Mouse (Mus musculus) spleen, postnatal 10 days (tissue): ENCODE measurements around the gene Rabl6.

Experiments
- DNase-seq, 2 experiments: peaks; one replicate each; pipeline ENCODE4 v3.0.0; 2021 to 2022; ENCODE audit warnings: low spot score in 2 of 2

Rabl6 gene

GRCm38 (mm10) chr2:25607761-25608622 is at the start of gene Rabl6:
Gene Rabl6 (minus strand): TSS chr2:25608521.
- peak; percentile 78 to 90 for DNase-seq

DNA sequence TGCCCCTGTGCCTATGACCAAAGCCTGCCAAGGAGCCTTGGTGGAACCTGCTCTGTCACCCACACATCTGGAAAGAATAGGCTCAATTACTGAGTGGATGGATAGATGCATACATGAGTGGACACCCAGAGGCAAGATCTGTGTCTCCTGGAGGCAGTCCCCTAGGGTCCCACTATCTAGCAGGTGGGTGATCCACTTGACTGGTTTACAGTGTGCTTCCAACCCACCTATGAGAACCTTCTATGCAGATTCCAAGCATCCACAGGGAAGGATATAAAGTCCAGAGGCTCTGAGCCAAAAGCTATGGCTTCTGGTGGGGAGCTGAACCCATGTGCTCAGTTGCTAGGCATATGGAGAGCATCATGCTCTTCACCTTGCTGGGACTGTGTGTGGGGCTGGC is 49.3 kb upstream of the Rabl6 start, which contains the start of gene Lcn5:
Gene Lcn5 (plus strand): TSS at position 301 of the 400 bp plus-strand sequence.
- DNase-seq, result no peak

- DNase-seq, result no peak
These were observed 48.9 kb upstream of the Rabl6 start for GRCm38 (mm10) chr2:25657246-25657645.

GRCm38 (mm10) chr2:25656691-25657090 is 48.4 kb upstream of the Rabl6 start:
- DNase-seq, result no peak

- DNase-seq, result no peak
These were observed 46.2 kb upstream of the Rabl6 start for GRCm38 (mm10) chr2:25654502-25654901.

GRCm38 (mm10) chr2:25652902-25653301 is 44.6 kb upstream of the Rabl6 start, which contains the start of gene Lcn8:
Gene Lcn8 (plus strand): TSS chr2:25653120.
- no peak for DNase-seq

DNA sequence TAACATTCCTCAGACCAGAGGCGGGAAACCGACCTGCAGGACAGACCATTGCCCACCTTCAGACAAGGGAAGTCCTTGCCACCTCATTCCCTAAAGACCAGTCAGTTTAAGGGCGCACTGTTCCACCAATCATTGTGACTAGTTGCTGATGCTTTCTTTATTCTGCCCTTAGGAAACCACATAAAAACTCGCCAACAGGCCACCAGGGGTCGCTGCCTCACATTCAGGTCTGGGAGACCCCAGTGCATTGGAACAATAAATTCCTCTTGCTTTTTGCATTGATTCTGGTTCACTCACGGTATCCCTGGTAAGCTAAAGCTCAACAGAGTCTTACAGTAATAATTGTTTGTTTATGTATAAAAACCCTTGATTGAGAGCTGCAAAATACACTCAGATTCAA is 31.6 kb upstream of the Rabl6 start:
- peak; percentile 16 to 66 for DNase-seq

DNA sequence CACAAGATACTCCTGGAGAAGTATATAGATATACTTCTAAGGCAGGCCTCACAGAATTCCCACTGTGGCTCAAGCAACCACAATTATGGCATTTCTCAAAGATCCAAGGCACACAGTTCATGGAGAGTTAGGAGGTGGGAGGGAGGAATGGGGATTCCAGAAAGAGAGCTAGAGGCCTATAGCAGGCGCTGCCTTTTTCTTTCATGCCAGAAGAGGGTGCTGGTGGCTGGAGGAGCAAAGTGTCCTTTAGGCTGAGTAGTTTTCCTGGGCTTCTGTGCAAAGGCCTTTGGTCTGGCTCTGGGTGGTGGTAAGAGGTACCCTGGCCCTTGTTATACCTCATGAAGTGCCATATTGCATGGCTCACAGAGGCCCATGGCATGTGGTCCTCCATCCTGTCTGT is 25.7 kb upstream of the Rabl6 start:
- no peak for DNase-seq

DNA sequence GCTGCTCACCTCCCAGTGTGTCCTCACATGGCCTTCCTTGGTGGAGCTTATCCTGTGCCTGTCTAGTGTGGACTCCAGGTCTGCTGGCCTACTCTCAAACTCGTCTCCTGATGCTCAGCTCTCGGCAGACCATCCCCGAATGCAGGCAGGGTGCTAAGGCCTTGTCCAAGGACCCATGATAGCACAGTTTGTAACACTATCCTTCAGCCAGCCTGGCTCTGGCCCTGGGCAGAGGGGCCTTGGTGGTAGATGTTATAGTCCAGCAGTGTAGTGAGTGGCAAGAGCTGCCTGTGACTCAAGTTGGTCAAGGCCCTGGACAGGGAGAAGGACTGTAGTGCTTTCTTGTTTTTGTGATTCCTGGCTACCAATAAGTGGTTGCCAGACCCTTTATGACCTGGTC is 25.3 kb upstream of the Rabl6 start:
- DNase-seq, result no peak

DNA sequence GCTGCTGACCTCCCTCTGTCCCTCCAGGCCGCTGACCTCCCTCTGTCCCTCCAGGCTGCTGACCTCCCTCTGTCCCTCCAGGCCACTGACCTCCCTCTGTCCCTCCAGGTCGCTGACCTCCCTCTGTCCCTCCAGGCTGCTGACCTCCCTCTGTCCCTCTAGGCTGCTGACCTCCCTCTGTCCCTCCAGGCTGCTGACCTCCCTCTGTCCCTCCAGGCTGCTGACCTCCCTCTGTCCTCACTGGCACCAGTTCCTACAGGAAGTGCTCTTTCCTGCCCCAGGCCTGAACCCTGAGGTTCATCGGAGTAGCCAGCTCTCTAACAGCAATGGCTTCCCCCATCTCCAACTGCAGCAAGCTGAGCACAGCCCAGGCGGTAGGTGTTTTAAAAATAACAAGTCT is 20.4 kb upstream of the Rabl6 start:
- no peak for DNase-seq

- no peak for DNase-seq
These were observed 19.5 kb upstream of the Rabl6 start, which contains the start of gene Fcna for GRCm38 (mm10) chr2:25627811-25628210. Gene Fcna (minus strand): TSS chr2:25628030.

GRCm38 (mm10) chr2:25625986-25626385 is 17.7 kb upstream of the Rabl6 start:
- DNase-seq, result no peak

GRCm38 (mm10) chr2:25621229-25622200 is 13.2 kb upstream of the Rabl6 start, which contains the start of gene Tmem141:
Gene Tmem141 (minus strand): TSS chr2:25622005.
- DNase-seq, result peak; percentile 50 to 78

GRCm38 (mm10) chr2:25620852-25621228 is 12.5 kb upstream of the Rabl6 start:
- DNase-seq, result no peak

GRCm38 (mm10) chr2:25620386-25620785 is 12.1 kb upstream of the Rabl6 start:
- no peak for DNase-seq

DNA sequence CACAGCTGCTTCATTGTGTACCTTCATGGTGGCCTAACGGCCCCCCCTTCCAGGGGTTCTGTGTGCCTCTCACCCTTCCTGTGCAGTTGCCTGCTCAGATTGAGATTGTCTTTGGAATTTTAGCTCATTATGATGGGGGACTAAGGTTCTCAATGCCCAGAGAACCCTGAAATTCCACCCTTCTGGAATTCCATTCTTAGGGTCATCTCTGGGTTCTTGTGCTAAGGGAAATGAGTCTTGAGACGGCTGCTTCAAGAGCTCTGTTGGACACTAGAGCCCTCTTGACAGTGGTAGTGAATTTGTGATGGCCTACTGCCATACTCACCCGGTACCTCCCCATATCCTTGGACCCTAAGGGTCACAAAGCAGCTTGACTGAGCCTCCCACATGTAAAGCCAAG is 9.3 kb upstream of the Rabl6 start, which contains the start of gene Ccdc183:
Gene Ccdc183 (minus strand): TSS at position 101 of the 400 bp plus-strand sequence.
- DNase-seq, result no peak

DNA sequence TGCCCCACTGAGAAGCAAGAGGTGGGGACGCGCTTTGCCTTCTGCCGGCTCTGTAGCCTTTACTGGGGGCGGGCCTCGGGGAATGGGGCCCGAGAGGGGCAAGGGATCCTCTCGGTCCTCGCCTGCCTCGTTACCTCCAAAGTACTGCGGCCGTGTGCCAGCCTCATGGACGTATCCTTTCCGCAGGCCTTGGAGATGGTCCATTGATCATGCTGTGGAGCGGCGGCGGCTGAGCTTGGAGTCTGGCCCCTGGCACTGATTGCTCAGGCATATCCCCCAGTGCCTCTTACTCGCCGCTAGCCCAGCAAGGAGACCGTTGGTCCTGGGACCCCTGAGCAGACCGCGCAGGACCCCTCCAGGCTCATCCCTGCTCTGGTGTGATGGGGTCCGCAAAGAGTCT is 8.1 kb upstream of the Rabl6 start:
- no peak for DNase-seq

DNA sequence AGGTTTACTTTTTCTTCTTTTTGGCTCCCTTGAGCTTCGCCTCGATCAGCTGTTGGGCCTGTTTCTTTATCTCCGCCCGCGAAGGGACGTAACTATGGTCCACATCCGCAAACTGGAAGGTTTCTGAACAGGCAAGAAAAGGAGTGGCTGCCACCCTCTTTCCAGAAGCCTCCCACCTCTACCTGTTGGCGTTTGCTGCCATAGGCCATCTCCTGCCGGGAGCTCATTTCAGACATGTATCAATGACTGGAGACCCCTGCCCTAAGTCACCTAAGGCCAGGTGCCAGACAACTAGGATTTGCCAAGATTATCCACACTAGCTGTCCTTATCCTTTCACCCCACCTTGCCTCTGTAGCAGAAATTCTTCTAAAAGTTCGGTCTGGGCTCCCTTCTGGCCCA is 350 bp upstream of the Rabl6 start:
- DNase-seq, result no peak

GRCm38 (mm10) chr2:25602526-25602925 is 5.8 kb downstream of the Rabl6 start:
- no peak for DNase-seq

DNA sequence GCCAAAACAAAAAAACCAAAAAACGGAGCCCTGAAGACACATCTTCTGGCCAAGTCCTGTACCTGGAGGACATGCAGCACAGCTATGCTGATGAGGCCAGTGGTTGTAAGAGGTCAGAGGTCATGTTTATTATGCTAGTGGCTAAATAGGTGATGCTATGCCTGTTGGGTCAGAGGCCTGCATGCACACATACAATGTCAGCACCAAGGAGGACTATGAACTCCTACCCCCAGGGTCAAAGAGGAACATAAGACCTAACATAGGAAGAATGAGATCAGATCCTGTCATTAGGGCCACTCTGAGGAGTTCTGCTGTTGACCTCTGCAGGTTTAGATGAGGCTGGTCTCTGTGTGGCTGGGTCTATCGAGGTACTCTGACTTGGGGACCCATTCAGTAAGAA is 8.3 kb downstream of the Rabl6 start:
- DNase-seq, result no peak

- no peak for DNase-seq
These were observed 9.6 kb downstream of the Rabl6 start for GRCm38 (mm10) chr2:25598749-25599148.
